Mouse (Mus musculus) midbrain, embryonic 16.5 days (tissue): ENCODE data around the gene Hnrnpl. TPM values are rescaled to one million over a fixed set of nuclear protein-coding genes. Genes with fewer than 3 reads are reported as not detected.

ENCODE experiments used
- ATAC-seq: fragments of 200-750 bp; cut with Nextera tagmentation; 2 replicates; pipeline ENCODE4 v1.8.0; 2017; ENCODE audit warnings: moderate TSS enrichment
- H3K27ac ChIP-seq: fragments of 300-500 bp; sonication (generic); 2 replicates; pipeline ENCODE4 v1.5.1; 2014; ENCODE audit warnings: mild to moderate bottlenecking, low read length, mixed read lengths
- H3K27me3 ChIP-seq: fragments of 300-500 bp; sonication (generic); 2 replicates; pipeline ENCODE4 v1.6.1; 2014; ENCODE audit warnings: low read depth, low read length, mixed read lengths; ENCODE audit not compliant: control insufficient read depth, insufficient read depth
- H3K36me3 ChIP-seq: fragments of 300-500 bp; sonication (generic); 2 replicates; pipeline ENCODE4 v1.6.1; 2014; ENCODE audit warnings: mild to moderate bottlenecking, low read length, moderate library complexity, mixed read lengths; ENCODE audit not compliant: control insufficient read depth, insufficient read depth
- H3K4me1 ChIP-seq: fragments of 300-500 bp; sonication (generic); 2 replicates; pipeline ENCODE4 v1.6.1; 2014; ENCODE audit warnings: mild to moderate bottlenecking, low read length, mixed read lengths; ENCODE audit not compliant: control insufficient read depth, insufficient read depth
- H3K4me2 ChIP-seq: fragments of 300-500 bp; sonication (generic); 2 replicates; pipeline ENCODE4 v1.6.1; 2014; ENCODE audit warnings: mild to moderate bottlenecking, low read length, mixed read lengths
- H3K4me3 ChIP-seq: fragments of 300-500 bp; sonication (generic); 2 replicates; pipeline ENCODE4 v1.5.1; 2014; ENCODE audit warnings: low read depth, mild to moderate bottlenecking, low read length, moderate library complexity, mixed read lengths
- H3K9ac ChIP-seq: fragments of 300-500 bp; sonication (generic); 2 replicates; pipeline ENCODE4 v1.6.1; 2014; ENCODE audit warnings: low read depth, low read length, mixed read lengths
- H3K9me3 ChIP-seq: fragments of 300-500 bp; sonication (generic); replicated peaks from 2 replicates; pipeline ENCODE4 v1.6.1; 2014; ENCODE audit warnings: mild to moderate bottlenecking, low read length, mixed read lengths; ENCODE audit not compliant: control insufficient read depth, poor library complexity, severe bottlenecking
- WGBS: fragments of 180-500 bp; shearing (Covaris S2); extraction: QIAGEN DNeasy Blood & Tissue Kit; methylation state at CpG from one replicate; pipeline ENCODE4 v1.1.7; 2014; 5-methylcytosine and 5-hydroxymethylcytosine counted together
- polyA plus RNA-seq: library from polyadenylated mRNA; unstranded; fragments of >200 nt; fragmentation: Nextera tagmentation; extraction: Ambion mirVana; gene quantifications from 2 replicates; pipeline ENCODE4 v1.2.1, GENCODE M21; 2015

Hnrnpl gene
- polyA plus RNA-seq, 1 experiment from 2014 or later, result 134 TPM

- 90% methylated on average over 3 of the region's 3 CpGs for WGBS
- ATAC-seq, result no peak
Measured at GRCm38 (mm10) chr7:28770309-28770708, 38.0 kb upstream of the Hnrnpl start.

DNA sequence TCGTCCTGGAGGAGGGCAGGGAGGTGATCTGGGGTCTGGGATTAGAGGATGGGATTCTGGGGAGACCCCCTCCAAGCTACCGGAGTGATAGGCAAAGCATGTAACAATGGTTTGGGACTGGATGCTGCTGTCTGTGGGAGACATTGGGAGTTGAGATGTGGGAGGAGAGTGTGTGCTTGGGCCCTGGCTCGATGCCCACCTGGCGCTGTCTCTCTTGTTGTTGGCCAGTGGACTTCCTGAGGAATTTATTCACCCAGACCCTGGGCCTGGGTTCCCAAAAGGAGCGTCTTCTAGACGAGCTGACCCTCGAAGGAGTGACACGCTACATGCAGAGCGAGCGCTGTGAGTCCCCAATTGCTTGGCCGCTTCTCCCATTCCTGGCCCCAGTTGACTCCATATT lies 36.5 kb upstream of the Hnrnpl start:
- Histone ChIP-seq H3K27me3 (no peaks in the 10 kb centered on the region), H3K4me1 (peaks cover 13% of the 10 kb centered on the region), H3K4me3 (no peak overlapping the region), H3K27ac (no peak overlapping the region), H3K9ac (no peak overlapping the region), H3K9me3 (no peaks in the 10 kb centered on the region), H3K36me3 (peaks cover 9% of the 10 kb centered on the region; the same call in 1 of the 2 replicates), H3K4me2 (no peak overlapping the region)
- no peak for ATAC-seq
- 87% methylated on average over 11 of the region's 11 CpGs for WGBS

More at GRCm38 (mm10) chr7:28770309-28770708, 38.0 kb upstream of the Hnrnpl start:
- H3K27me3 ChIP-seq, result no peaks in the 10 kb centered on the region
- no peak overlapping the region for H3K27ac ChIP-seq
- 0 out of 2 replicates have a peak, but pooled peaks cover 7% of the 10 kb centered on the region for H3K36me3 ChIP-seq
- H3K4me2 ChIP-seq, result no peak overlapping the region
- H3K4me1 ChIP-seq, result peaks cover 19% of the 10 kb centered on the region
- no peak overlapping the region for H3K4me3 ChIP-seq
- H3K9me3 ChIP-seq, result no peaks in the 10 kb centered on the region
- no peak overlapping the region for H3K9ac ChIP-seq

- H3K4me1 ChIP-seq, result peaks cover 4% of the 10 kb centered on the region
- no peaks in the 10 kb centered on the region for H3K27me3 ChIP-seq
- H3K4me2 ChIP-seq, result no peak overlapping the region
- no peak overlapping the region for H3K27ac ChIP-seq
- no peak for ATAC-seq
- no peaks in the 10 kb centered on the region for H3K9me3 ChIP-seq
- H3K36me3 ChIP-seq, result peaks cover 11% of the 10 kb centered on the region; the same call in 1 of the 2 replicates
- H3K9ac ChIP-seq, result no peak overlapping the region
- H3K4me3 ChIP-seq, result no peak overlapping the region
- 81% methylated on average over 3 of the region's 3 CpGs for WGBS
Measured at GRCm38 (mm10) chr7:28773163-28773562, 35.2 kb upstream of the Hnrnpl start.

DNA sequence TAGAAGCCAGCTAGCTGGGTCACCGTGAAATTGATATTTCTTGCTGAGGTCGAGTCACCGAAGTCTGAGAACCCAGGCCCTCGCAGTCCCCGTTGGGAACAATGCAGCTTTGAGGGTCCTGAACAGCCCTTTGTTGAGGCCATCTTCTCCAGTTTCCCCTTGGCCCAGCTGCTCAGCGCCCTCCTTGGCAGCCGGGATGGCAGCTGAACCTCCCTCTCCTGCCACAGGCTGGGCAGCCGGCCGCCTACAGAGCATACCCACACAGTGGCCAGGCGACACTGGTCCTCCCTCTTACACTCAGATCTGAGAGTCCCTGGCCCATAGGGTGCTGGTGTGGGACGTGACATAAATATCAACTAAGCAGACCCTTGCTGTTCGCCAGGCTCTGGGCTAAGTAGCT lies 34.2 kb upstream of the Hnrnpl start:
- no peaks in the 10 kb centered on the region for H3K9me3 ChIP-seq
- no peak overlapping the region for H3K4me2 ChIP-seq
- 64% methylated on average over 12 of the region's 12 CpGs for WGBS
- H3K27me3 ChIP-seq, result no peaks in the 10 kb centered on the region
- 0 out of 2 replicates have a peak, but pooled peaks have one; percentile 50 for ATAC-seq
- peaks cover 14% of the 10 kb centered on the region; the same call in 1 of the 2 replicates for H3K36me3 ChIP-seq
- H3K4me1 ChIP-seq, result peaks cover under 1% of the 10 kb centered on the region; the same call in 1 of the 2 replicates
- H3K9ac ChIP-seq, result no peak overlapping the region
- H3K27ac ChIP-seq, result no peak overlapping the region
- H3K4me3 ChIP-seq, result no peak overlapping the region

GRCm38 (mm10) chr7:28775129-28775528 lies 33.2 kb upstream of the Hnrnpl start:
- Histone ChIP-seq H3K36me3 (peaks cover 14% of the 10 kb centered on the region; the same call in 1 of the 2 replicates), H3K9ac (no peak overlapping the region), H3K4me3 (no peak overlapping the region), H3K4me2 (no peak overlapping the region), H3K27ac (no peak overlapping the region), H3K9me3 (no peaks in the 10 kb centered on the region), H3K27me3 (no peaks in the 10 kb centered on the region), H3K4me1 (no peaks in the 10 kb centered on the region)
- ATAC-seq, result no peak
- WGBS, result 81% methylated on average over 7 of the region's 7 CpGs

DNA sequence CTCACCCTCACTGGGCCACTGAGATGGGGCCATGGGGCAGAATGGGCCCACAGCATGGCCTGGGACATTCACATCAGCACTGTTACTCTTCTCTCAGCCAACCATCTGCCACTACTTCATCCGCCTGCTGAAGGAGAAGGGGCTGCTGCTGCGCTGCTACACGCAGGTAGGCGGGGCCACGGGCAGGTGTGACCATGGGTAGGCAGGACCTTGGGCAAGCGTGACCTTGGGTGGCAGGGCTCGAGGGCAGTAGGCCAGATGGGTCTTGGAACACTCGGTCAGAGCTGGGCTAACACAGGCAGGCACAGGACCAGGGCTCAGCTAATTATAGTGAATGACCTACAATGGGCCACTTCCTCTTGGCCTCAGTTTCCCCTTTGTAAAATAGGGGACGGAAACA lies 29.5 kb upstream of the Hnrnpl start:
- H3K4me3 ChIP-seq, result no peak overlapping the region
- H3K27ac ChIP-seq, result no peak overlapping the region
- H3K27me3 ChIP-seq, result no peaks in the 10 kb centered on the region
- H3K4me1 ChIP-seq, result no peaks in the 10 kb centered on the region
- H3K4me2 ChIP-seq, result no peak overlapping the region
- H3K36me3 ChIP-seq, result peaks cover 9% of the 10 kb centered on the region; the same call in 1 of the 2 replicates
- 88% methylated on average over 9 of the region's 9 CpGs for WGBS
- no peak for ATAC-seq
- H3K9ac ChIP-seq, result no peak overlapping the region
- no peaks in the 10 kb centered on the region for H3K9me3 ChIP-seq

GRCm38 (mm10) chr7:28780067-28780658 lies 28.2 kb upstream of the Hnrnpl start:
- WGBS, result 47% methylated on average over 6 of the region's 6 CpGs

GRCm38 (mm10) chr7:28780857-28781256 lies 27.5 kb upstream of the Hnrnpl start:
- Histone ChIP-seq H3K9me3 (no peaks in the 10 kb centered on the region), H3K36me3 (peaks cover 7% of the 10 kb centered on the region; the same call in 1 of the 2 replicates), H3K4me2 (no peak overlapping the region), H3K4me1 (no peaks in the 10 kb centered on the region), H3K9ac (no peak overlapping the region), H3K27me3 (no peaks in the 10 kb centered on the region), H3K27ac (no peak overlapping the region), H3K4me3 (no peak overlapping the region)
- ATAC-seq, result no peak
- WGBS, result 80% methylated on average over 7 of the region's 7 CpGs

More at GRCm38 (mm10) chr7:28780067-28780658, 28.2 kb upstream of the Hnrnpl start:
- Histone ChIP-seq H3K36me3 (peaks cover 9% of the 10 kb centered on the region; the same call in 1 of the 2 replicates), H3K9me3 (no peaks in the 10 kb centered on the region), H3K9ac (no peak overlapping the region), H3K4me1 (no peaks in the 10 kb centered on the region), H3K27me3 (no peaks in the 10 kb centered on the region), H3K4me3 (no peak overlapping the region), H3K4me2 (no peak overlapping the region), H3K27ac (no peak overlapping the region)
- no peak; the same call in 1 of the 2 replicates for ATAC-seq

GRCm38 (mm10) chr7:28781261-28781663 lies 27.1 kb upstream of the Hnrnpl start:
- no peaks in the 10 kb centered on the region for H3K27me3 ChIP-seq
- H3K9me3 ChIP-seq, result no peaks in the 10 kb centered on the region
- no peak overlapping the region for H3K4me3 ChIP-seq
- H3K4me1 ChIP-seq, result no peaks in the 10 kb centered on the region
- no peak overlapping the region for H3K9ac ChIP-seq
- H3K4me2 ChIP-seq, result no peak overlapping the region
- no peak overlapping the region for H3K27ac ChIP-seq
- WGBS, result 87% methylated on average over 8 of the region's 8 CpGs
- ATAC-seq, result no peak
- peaks cover 7% of the 10 kb centered on the region; the same call in 1 of the 2 replicates for H3K36me3 ChIP-seq
